Mouse (Mus musculus): ENCODE results near the gene Lats1. TPM values are rescaled to one million over a fixed set of nuclear protein-coding genes. Genes with fewer than 3 reads are reported as not detected.

The Lats1 gene
- total and polyA plus RNA-seq, 3 experiments, result 11.1 to 73.4 (median 17.8) TPM

- DNase-seq (ENCODE audit: low read depth, low spot score), result peak; percentile 92
- H3K79me2 ChIP-seq (ENCODE audit: control insufficient read depth, insufficient read depth, low read length, poor library complexity), result peaks cover 49% of the 10 kb centered on the region
- peaks cover 5 to 8% of the 10 kb centered on the region in 2 experiments for H3K4me1 ChIP-seq (ENCODE audit: control insufficient read depth in 1 of 2, insufficient read depth in 2 of 2, low read length in 2 of 2)
- H3K4me3 ChIP-seq (ENCODE audit: control insufficient read depth in 1 of 2, insufficient read depth in 1 of 2, low read depth in 2 of 2, low read length in 2 of 2), result peak overlapping the region; percentile 76 to 87
- H3K27me3 ChIP-seq (ENCODE audit: control insufficient read depth in 1 of 2, insufficient read depth in 2 of 2, low read length in 2 of 2), result no peaks in the 10 kb centered on the region
- H3K9me3 ChIP-seq (replicated peaks; ENCODE audit: insufficient read depth, low read length), result no peaks in the 10 kb centered on the region
- peak overlapping the region; percentile 93 for H3K27ac ChIP-seq (ENCODE audit: control insufficient read depth, low read depth, low read length)
- peaks cover 1 to 32% of the 10 kb centered on the region in 2 experiments; a peak in 3 of 4 replicates for H3K36me3 ChIP-seq (ENCODE audit: control insufficient read depth in 1 of 2, insufficient read depth in 2 of 2, low read length in 2 of 2)
- H3K9ac ChIP-seq (ENCODE audit: control insufficient read depth, low read depth, low read length, poor library complexity, severe bottlenecking), result peak overlapping the region; percentile 90
- TF ChIP-seq SIN3A (IDR thresholded peaks at IDR 0.05; ENCODE audit: low read length) (peak; percentile 65), TCF12 (IDR thresholded peaks at IDR 0.05; ENCODE audit: low read depth, low read length) (peak; percentile 66), POLR2AphosphoS2 (IDR thresholded peaks at IDR 0.05; ENCODE audit: low read length) (peak; percentile 55; the same call in 1 of the 2 replicates), ETS1 (IDR thresholded peaks at IDR 0.05; ENCODE audit: low read depth, low read length) (0 out of 2 replicates have a peak, but pooled peaks have one; percentile 3), CHD1 (IDR thresholded peaks at IDR 0.05; ENCODE audit: low read depth, low read length) (peak; percentile 80; the same call in 1 of the 2 replicates), POLR2A (IDR thresholded peaks at IDR 0.05; ENCODE audit: control insufficient read depth in 1 of 2, insufficient read depth in 1 of 2, low read depth in 1 of 2, low read length in 2 of 2, poor library complexity in 1 of 2) (peak; percentile 82 to 83), NRF1 (IDR thresholded peaks at IDR 0.05; ENCODE audit: insufficient read depth, low read depth, low read length, poor library complexity, severe bottlenecking) (peak; percentile 92), RCOR1 (IDR thresholded peaks at IDR 0.05; ENCODE audit: low read depth, low read length) (0 out of 2 replicates have a peak, but pooled peaks have one; percentile 27), UBTF (IDR thresholded peaks at IDR 0.05; ENCODE audit: borderline replicate concordance, insufficient read depth, low read depth, low read length) (no peak), ZMIZ1 (IDR thresholded peaks at IDR 0.05; ENCODE audit: low read depth, low read length) (peak; percentile 81; the same call in 1 of the 2 replicates), ZC3H11A (IDR thresholded peaks at IDR 0.05; ENCODE audit: low read depth, low read length) (no peak; the same call in 1 of the 2 replicates), KAT2A (conservative IDR thresholded peaks at IDR 0.05; ENCODE audit: low read depth, low read length) (no peak; the same call in 1 of the 2 replicates), HCFC1 (IDR thresholded peaks at IDR 0.05; ENCODE audit: low read depth, low read length) (peak; percentile 81), ZKSCAN1 (IDR thresholded peaks at IDR 0.05; ENCODE audit: low read depth, low read length) (0 out of 2 replicates have a peak, but pooled peaks have one; percentile 46), TBP (IDR thresholded peaks at IDR 0.05; ENCODE audit: low read depth, low read length) (peak; percentile 55), NELFE (IDR thresholded peaks at IDR 0.05; ENCODE audit: low read depth, low read length) (peak; percentile 80)
Observed at GRCm38 (mm10) chr10:7663159-7664026, 17.6 kb upstream of the Lats1 start.

- H3K27ac ChIP-seq (ENCODE audit: control insufficient read depth, low read depth, low read length), result peak overlapping the region; percentile 85
- H3K9me3 ChIP-seq (replicated peaks; ENCODE audit: insufficient read depth, low read length), result no peaks in the 10 kb centered on the region
- DNase-seq (ENCODE audit: low read depth, low spot score), result peak; percentile 76
Observed at GRCm38 (mm10) chr10:7664027-7664526, 16.9 kb upstream of the Lats1 start.

More at GRCm38 (mm10) chr10:7664027-7664526, 16.9 kb upstream of the Lats1 start:
- Histone ChIP-seq H3K9ac (ENCODE audit: control insufficient read depth, low read depth, low read length, poor library complexity, severe bottlenecking) (peak overlapping the region; percentile 90), H3K4me1 (ENCODE audit: control insufficient read depth in 1 of 2, insufficient read depth in 2 of 2, low read length in 2 of 2) (peaks cover 5 to 8% of the 10 kb centered on the region in 2 experiments), H3K4me3 (ENCODE audit: control insufficient read depth in 1 of 2, insufficient read depth in 1 of 2, low read depth in 2 of 2, low read length in 2 of 2) (peak overlapping the region; percentile 76 to 87), H3K27me3 (ENCODE audit: control insufficient read depth in 1 of 2, insufficient read depth in 2 of 2, low read length in 2 of 2) (no peaks in the 10 kb centered on the region), H3K79me2 (ENCODE audit: control insufficient read depth, insufficient read depth, low read length, poor library complexity) (peaks cover 45% of the 10 kb centered on the region), H3K36me3 (ENCODE audit: control insufficient read depth in 1 of 2, insufficient read depth in 2 of 2, low read length in 2 of 2) (peaks cover 1 to 30% of the 10 kb centered on the region in 2 experiments; a peak in 3 of 4 replicates)
- TF ChIP-seq ETS1 (IDR thresholded peaks at IDR 0.05; ENCODE audit: low read depth, low read length), result peak; percentile 52
- TF ChIP-seq SIN3A (IDR thresholded peaks at IDR 0.05; ENCODE audit: low read length), result peak; percentile 61
- peak; percentile 58 for TF ChIP-seq GATA1 (IDR thresholded peaks at IDR 0.05; ENCODE audit: low read depth, low read length)
- TF ChIP-seq EP300 (IDR thresholded peaks at IDR 0.05; ENCODE audit: low read depth in 1 of 2, low read length in 2 of 2), result peak in 1 of 2 experiments; percentile 16; a peak in 1 of 4 replicates
- no peak for TF ChIP-seq SMC3 (IDR thresholded peaks at IDR 0.05; ENCODE audit: low read depth, low read length)
- TF ChIP-seq MAX (IDR thresholded peaks at IDR 0.05; ENCODE audit: low read length), result peak; percentile 23; the same call in 1 of the 2 replicates
- peak; percentile 68; the same call in 1 of the 2 replicates for TF ChIP-seq MYC (IDR thresholded peaks at IDR 0.05; ENCODE audit: low read depth, low read length)
- 0 out of 2 replicates have a peak, but pooled peaks have one; percentile 62 for TF ChIP-seq CHD1 (IDR thresholded peaks at IDR 0.05; ENCODE audit: low read depth, low read length)
- no peak for TF ChIP-seq TAL1 (IDR thresholded peaks at IDR 0.05; ENCODE audit: low read length)
- peak; percentile 81 for TF ChIP-seq MXI1 (IDR thresholded peaks at IDR 0.05; ENCODE audit: low read depth, low read length)
- no peak for TF ChIP-seq HCFC1 (IDR thresholded peaks at IDR 0.05; ENCODE audit: low read depth, low read length)
- TF ChIP-seq TBP (IDR thresholded peaks at IDR 0.05; ENCODE audit: low read depth, low read length), result peak; percentile 74
